Mouse (Mus musculus): ENCODE measurements at regions not wholly inside any gene's neighbourhood (a gene's known extent, or its start where the extent isn't known, plus 50 kb on each side); places are given as distances from the start of the nearest gene placed in this dataset.

DNA sequence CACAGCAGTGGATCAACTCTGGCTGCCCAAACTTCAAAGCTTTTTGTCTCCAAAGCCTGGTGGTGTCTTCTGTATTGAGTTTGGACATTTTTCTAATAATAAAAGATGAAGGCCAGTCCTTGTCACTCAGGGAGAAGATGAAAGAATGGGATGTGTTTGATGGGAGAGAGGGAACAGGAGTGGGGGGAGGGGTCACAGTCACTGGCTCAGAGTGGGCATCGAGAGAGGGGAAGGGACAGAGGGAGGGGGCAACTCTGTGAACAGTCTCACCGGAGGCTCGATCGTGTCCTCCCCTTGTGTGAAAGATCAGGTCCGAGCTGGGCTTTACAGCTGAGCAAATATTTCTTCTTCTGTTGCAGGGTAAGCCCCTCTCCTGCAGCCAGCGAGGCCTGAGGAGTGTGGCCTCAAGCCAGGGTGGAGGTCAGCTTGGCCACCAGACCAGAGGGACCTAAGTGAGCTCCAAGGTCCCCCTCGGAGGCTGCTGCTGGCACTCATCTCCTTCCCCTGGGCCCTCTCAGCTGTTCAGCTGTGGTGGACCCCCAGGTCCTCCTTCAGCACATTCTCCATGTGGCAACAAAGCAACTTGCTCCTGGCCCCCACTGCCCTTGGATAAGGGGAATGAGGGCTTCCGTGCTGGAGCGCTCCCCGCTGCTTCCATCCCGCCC is 108.0 kb upstream of the Zbtb40 start:
- no peaks in the 10 kb centered on the region for H3K27me3 ChIP-seq (ENCODE audit: low read depth, poor library complexity, severe bottlenecking)
- H3K4me3 ChIP-seq, result no peak overlapping the region
- H3K4me1 ChIP-seq, result peaks cover 6% of the 10 kb centered on the region; the same call in 1 of the 2 replicates
- WGBS, result 66% methylated on average over 11 of the region's 11 CpGs
- H3K9me3 ChIP-seq (replicated peaks), result peaks cover 7% of the 10 kb centered on the region; the same call in 1 of the 2 replicates
- no peak overlapping the region for H3K27ac ChIP-seq (replicated peaks)
- H3K36me3 ChIP-seq, result no peaks in the 10 kb centered on the region
- DNase-seq (ENCODE audit: low spot score), result no peak

DNA sequence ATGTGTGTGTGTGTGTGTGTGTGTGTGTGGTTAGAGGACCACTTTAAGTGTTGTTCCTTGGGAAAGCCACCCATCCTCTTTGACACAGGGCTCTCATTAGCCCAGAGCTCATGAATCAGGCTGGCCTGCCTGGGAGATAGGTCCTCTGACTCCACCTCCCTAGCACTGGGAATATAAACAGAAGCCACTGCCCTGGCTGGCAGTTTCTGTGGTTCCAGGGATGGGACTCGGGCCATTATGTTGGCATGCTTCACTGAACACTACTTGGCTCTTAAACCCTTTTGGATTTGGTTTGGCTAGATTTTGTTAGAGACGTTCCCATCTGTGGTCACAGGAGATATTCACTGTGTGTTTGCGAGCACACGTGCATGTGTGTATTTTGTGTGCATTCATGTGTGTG is 100.2 kb upstream of the Zbtb40 start:
- Histone ChIP-seq H3K27ac (replicated peaks) (no peak overlapping the region), H3K4me1 (no peaks in the 10 kb centered on the region), H3K27me3 (ENCODE audit: low read depth, poor library complexity, severe bottlenecking) (no peaks in the 10 kb centered on the region), H3K4me3 (no peak overlapping the region), H3K9me3 (replicated peaks) (peaks cover 7% of the 10 kb centered on the region; the same call in 1 of the 2 replicates), H3K36me3 (no peaks in the 10 kb centered on the region)
- no peak for DNase-seq (ENCODE audit: low spot score)
- 86% methylated on average over 4 of the region's 4 CpGs for WGBS

DNA sequence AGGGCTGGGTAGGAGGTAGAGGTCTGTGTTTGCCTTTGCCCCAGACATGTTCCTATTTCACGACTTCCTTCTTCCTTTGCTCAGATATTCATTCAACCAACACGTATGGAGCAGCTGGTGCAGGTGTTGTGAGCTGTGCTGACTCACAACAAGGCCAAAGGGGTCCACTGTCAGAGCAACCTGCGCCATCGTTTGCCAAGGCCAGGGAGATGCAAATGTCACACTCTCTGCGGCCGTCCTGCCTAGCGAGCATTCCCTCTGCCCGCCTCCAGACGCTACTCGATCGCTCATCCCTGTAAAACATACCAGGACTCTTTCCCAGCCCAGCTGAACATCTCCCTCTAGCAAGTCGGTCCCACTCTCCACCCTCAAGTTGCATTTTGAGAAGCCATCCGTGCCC is 99.2 kb upstream of the Zbtb40 start:
- no peaks in the 10 kb centered on the region for H3K27me3 ChIP-seq (ENCODE audit: low read depth, poor library complexity, severe bottlenecking)
- no peaks in the 10 kb centered on the region for H3K36me3 ChIP-seq
- H3K4me3 ChIP-seq, result no peak overlapping the region
- H3K9me3 ChIP-seq (replicated peaks), result peaks cover 7% of the 10 kb centered on the region; the same call in 1 of the 2 replicates
- no peak overlapping the region for H3K27ac ChIP-seq (replicated peaks)
- WGBS, result 77% methylated on average over 13 of the region's 13 CpGs
- DNase-seq (ENCODE audit: low spot score), result no peak
- H3K4me1 ChIP-seq, result peaks cover 7% of the 10 kb centered on the region

DNA sequence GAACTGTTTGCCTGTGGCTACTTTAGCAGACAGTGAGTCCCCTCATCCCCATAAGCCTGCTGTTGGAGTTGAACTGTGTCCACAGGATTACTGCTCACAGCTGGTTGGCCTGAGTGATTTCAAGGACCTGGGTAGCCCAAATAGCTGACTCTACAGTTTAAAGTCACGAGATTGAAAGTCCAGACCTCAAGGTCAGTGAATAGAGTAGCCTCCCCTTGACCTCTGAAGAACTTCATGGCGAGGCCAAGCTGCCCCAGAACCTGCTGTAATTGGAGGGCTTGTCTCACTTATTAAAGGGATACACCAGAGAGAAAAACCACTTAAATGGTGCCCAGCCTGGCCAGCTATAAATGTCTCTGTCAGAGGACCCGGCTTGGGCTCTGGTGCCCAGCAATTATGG is 97.7 kb upstream of the Zbtb40 start:
- no peak overlapping the region for H3K27ac ChIP-seq (replicated peaks)
- peaks cover 18% of the 10 kb centered on the region for H3K4me1 ChIP-seq
- WGBS, result 76% methylated on average over 3 of the region's 3 CpGs
- DNase-seq (ENCODE audit: low spot score), result no peak
- no peaks in the 10 kb centered on the region for H3K36me3 ChIP-seq
- no peak overlapping the region for H3K4me3 ChIP-seq
- no peaks in the 10 kb centered on the region for H3K27me3 ChIP-seq (ENCODE audit: low read depth, poor library complexity, severe bottlenecking)
- no peaks in the 10 kb centered on the region for H3K9me3 ChIP-seq (replicated peaks)

DNA sequence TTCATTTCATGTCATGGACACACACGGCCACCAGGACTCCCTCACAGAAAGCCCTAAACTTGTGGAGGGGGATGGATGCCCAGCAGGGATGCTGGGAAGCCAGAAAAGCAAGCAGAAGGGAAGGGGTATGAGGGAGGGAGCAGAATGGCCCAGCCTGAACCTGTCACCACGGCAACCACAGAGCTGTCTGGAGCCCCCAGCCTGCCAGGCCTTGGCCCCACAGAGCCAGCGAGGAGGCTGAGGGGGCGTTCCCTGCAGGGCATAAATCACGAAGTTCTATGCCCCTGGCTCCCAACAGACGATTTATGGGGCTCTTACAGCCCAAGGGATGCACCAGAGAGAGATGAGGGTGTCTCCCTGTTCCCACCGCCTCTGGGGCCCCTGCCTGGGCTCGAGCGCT is 93.7 kb upstream of the Zbtb40 start:
- no peaks in the 10 kb centered on the region for H3K36me3 ChIP-seq
- peak overlapping the region; percentile 69 for H3K27ac ChIP-seq (replicated peaks)
- no peaks in the 10 kb centered on the region for H3K9me3 ChIP-seq (replicated peaks)
- H3K4me3 ChIP-seq, result 0 out of 2 replicates have a peak overlapping the region, but pooled peaks have one; percentile 9
- WGBS, result 36% methylated on average over 9 of the region's 9 CpGs
- no peaks in the 10 kb centered on the region for H3K27me3 ChIP-seq (ENCODE audit: low read depth, poor library complexity, severe bottlenecking)
- peaks cover 18% of the 10 kb centered on the region for H3K4me1 ChIP-seq
- peak; percentile 50 for DNase-seq (ENCODE audit: low spot score)

DNA sequence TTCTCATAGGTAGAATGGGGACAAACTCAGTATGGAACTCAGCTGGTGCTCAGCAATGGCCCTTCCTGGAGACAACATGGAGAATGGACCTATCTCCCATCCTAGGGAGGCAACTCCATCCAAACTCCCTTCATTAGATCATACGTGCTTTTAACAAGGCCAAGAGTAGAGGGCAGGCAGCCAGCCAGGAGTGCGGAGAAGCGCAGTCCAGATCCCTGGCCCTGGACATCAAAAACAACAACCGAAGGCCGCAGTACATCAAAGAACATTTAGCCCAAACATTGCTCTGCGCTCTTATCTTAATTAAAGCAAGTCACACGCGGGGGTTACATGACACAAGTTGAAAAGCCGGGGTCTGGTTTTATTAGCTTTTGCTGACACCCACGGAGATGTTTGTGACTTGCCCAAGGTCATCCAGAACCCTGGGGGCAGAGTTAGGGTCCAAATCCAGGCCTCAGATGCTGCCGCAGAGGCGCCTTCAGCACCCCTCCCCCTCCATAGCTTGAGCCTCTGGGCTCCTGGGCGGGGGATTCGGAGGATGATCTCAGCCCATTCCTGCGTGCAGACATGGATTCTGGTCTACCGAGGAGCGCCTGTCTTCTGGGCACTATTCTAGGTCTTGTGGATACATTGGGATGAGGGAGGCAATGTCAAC is 90.6 kb upstream of the Zbtb40 start:
- Histone ChIP-seq H3K4me1 (peaks cover 29% of the 10 kb centered on the region), H3K27me3 (ENCODE audit: low read depth, poor library complexity, severe bottlenecking) (no peaks in the 10 kb centered on the region; the same call in 1 of the 2 replicates), H3K27ac (replicated peaks) (no peak overlapping the region), H3K36me3 (no peaks in the 10 kb centered on the region), H3K4me3 (no peak overlapping the region), H3K9me3 (replicated peaks) (no peaks in the 10 kb centered on the region)
- 80% methylated on average over 17 of the region's 17 CpGs for WGBS
- no peak for DNase-seq (ENCODE audit: low spot score)

DNA sequence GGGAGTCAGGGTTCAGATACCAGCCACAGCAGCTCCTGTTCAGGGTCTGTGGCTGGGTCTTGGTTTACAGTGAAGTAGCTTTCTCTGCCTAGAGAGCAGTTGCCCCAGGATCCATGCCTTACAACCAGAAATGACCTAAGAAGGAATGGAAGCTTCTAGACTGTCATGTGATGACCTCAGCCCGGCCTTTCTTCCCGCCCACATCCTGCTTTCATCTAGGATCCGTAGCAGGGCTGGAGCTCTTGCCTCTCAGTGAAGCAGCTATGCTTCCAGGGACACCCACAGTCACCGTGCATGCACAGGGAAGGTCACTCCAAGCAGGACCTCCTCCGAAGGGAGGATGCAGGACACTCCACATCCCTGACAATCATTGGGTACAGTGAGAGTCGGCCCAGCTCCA is 89.5 kb upstream of the Zbtb40 start:
- no peaks in the 10 kb centered on the region for H3K9me3 ChIP-seq (replicated peaks)
- no peak for DNase-seq (ENCODE audit: low spot score)
- H3K36me3 ChIP-seq, result no peaks in the 10 kb centered on the region

DNA sequence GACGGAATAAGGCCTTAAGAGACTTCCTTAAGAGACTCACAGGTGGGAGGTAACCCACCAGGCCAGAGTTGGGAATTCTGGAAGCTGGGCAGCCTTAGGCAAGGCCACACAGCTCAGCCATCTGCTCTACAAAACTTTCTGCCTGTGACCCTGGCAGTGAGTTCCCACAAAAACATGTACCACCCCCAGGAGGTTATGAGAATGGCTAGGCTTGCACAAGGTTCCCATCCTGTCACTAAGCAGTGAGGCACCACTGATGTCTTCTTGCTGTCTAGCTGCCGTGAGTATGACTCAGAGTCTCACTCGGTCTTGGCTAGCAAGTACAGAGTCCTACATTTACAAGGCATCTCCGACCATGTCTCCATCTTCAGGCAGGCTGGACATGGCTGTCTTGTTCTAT is 87.7 kb upstream of the Zbtb40 start:
- DNase-seq (ENCODE audit: low spot score), result no peak
- peaks cover 18% of the 10 kb centered on the region for H3K4me1 ChIP-seq
- H3K4me3 ChIP-seq, result no peak overlapping the region
- 0 out of 2 replicates have a peak overlapping the region, but pooled peaks have one; percentile 6 for H3K27ac ChIP-seq (replicated peaks)
- no peaks in the 10 kb centered on the region for H3K9me3 ChIP-seq (replicated peaks)
- WGBS, result 86% methylated on average over 4 of the region's 4 CpGs
- no peaks in the 10 kb centered on the region for H3K36me3 ChIP-seq
- H3K27me3 ChIP-seq (ENCODE audit: low read depth, poor library complexity, severe bottlenecking), result no peaks in the 10 kb centered on the region; the same call in 1 of the 2 replicates

More for the DNA sequence above, 89.5 kb upstream of the Zbtb40 start:
- no peak overlapping the region for H3K27ac ChIP-seq (replicated peaks)
- H3K4me3 ChIP-seq, result no peak overlapping the region
- no peaks in the 10 kb centered on the region; the same call in 1 of the 2 replicates for H3K27me3 ChIP-seq (ENCODE audit: low read depth, poor library complexity, severe bottlenecking)
- 79% methylated on average over 6 of the region's 6 CpGs for WGBS
- H3K4me1 ChIP-seq, result peaks cover 33% of the 10 kb centered on the region

DNA sequence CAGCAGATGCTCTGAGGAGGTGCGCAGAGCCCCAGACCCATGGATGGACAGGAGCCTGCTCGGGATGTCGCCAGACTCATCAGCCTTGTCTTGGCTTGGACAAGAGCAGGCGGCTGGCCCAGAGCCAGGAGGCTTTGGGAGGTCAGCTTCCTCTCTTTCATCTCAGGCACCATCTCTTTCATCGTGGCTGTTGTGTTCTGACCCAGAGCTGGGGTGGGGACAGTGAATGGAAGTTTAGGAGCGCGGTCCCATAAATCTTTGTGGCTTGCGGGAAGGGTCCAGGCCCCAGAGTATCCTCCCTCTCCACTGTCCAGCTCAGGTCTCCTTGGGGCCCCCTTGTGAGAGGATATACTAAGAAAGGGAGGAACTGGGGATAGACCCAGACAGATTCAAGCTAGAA is 87.2 kb upstream of the Zbtb40 start:
- H3K9me3 ChIP-seq (replicated peaks), result no peaks in the 10 kb centered on the region
- H3K36me3 ChIP-seq, result no peaks in the 10 kb centered on the region
- H3K4me3 ChIP-seq, result no peak overlapping the region
- no peaks in the 10 kb centered on the region; the same call in 1 of the 2 replicates for H3K27me3 ChIP-seq (ENCODE audit: low read depth, poor library complexity, severe bottlenecking)
- H3K4me1 ChIP-seq, result peaks cover 18% of the 10 kb centered on the region
- WGBS, result 86% methylated on average over 8 of the region's 8 CpGs
- no peak for DNase-seq (ENCODE audit: low spot score)
- 0 out of 2 replicates have a peak overlapping the region, but pooled peaks have one; percentile 6 for H3K27ac ChIP-seq (replicated peaks)

DNA sequence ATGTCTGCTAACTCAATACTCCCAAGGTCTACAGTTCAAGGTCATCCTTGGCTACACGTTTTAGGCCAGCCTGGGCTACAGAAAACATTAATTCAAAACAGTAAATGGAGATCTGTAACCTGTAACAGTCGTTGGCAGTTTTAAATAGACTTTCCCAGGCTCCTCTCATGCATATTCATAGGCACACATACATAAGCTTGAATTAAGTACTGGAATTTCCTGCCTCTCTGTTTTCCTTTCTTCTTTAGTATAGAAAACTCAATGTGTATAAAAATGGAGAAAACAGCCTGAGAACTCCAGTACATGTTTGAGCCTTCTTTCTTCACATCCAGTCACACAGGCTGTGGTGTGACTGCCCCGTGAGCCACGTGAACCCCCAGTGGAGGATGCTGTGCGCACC is 86.0 kb upstream of the Zbtb40 start:
- Histone ChIP-seq H3K9me3 (replicated peaks) (no peaks in the 10 kb centered on the region), H3K4me3 (no peak overlapping the region), H3K27me3 (ENCODE audit: low read depth, poor library complexity, severe bottlenecking) (peaks cover under 1% of the 10 kb centered on the region; the same call in 1 of the 2 replicates), H3K36me3 (no peaks in the 10 kb centered on the region), H3K27ac (replicated peaks) (no peak overlapping the region), H3K4me1 (peaks cover 18% of the 10 kb centered on the region)
- DNase-seq (ENCODE audit: low spot score), result no peak
- WGBS, result 55% methylated on average over 5 of the region's 5 CpGs

DNA sequence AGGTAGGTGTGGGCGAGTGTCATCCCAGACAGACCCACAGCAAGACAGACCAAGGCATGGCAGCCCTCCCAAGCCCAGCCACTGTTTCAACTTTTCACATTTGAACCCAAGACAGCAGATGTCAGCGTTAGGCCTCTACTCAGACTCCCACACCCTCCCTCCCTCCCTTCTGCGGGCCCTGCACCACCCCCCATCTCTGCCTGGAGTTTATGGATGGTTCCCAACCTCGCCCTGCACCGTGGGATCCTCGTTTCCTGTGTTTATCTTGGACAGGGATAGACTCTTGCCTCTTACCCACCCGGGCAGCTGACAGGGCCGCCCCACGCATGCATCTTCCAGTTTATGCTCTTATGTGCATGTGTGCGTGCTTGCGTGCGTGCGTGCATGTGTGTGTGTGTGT is 85.2 kb upstream of the Zbtb40 start:
- WGBS, result 71% methylated on average over 13 of the region's 13 CpGs
- DNase-seq (ENCODE audit: low spot score), result no peak
- H3K27me3 ChIP-seq (ENCODE audit: low read depth, poor library complexity, severe bottlenecking), result peaks cover 8% of the 10 kb centered on the region; the same call in 1 of the 2 replicates

DNA sequence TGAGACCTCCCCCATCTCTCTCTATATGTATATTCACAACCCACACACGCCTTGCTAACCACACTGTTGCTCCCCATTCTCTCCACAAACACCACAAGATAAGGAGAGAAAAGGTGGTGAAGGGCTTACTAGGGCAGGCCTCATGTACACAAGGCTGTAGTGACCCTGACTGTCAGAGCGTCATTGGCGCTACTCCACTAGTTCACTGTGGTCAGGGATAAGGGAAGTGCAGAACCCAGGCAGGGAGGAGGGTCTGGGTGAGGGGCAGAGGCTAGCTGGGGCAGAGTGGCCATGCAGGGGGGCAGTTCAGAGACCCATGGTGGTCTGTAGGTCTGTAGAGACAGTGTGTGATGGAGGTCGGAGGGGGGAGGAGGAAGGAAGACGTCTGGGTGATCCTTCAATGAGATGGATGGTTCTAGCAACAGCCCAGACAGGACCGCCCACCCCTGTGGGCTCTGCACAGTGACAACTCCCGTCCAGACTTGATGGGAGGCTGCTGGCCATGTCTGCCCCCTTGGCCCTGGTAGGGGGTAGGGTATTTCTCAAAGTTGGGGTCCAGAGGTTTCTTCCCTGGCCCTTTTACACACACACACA is 82.1 kb upstream of the Zbtb40 start:
- peaks cover 21% of the 10 kb centered on the region for H3K27me3 ChIP-seq (ENCODE audit: low read depth, poor library complexity, severe bottlenecking)
- no peak for DNase-seq (ENCODE audit: low spot score)
- peaks cover 20% of the 10 kb centered on the region for H3K4me1 ChIP-seq
- H3K4me3 ChIP-seq, result no peak overlapping the region
- H3K27ac ChIP-seq (replicated peaks), result no peak overlapping the region
- H3K36me3 ChIP-seq, result no peaks in the 10 kb centered on the region
- no peaks in the 10 kb centered on the region for H3K9me3 ChIP-seq (replicated peaks)
- WGBS, result 68% methylated on average over 7 of the region's 7 CpGs

More for the DNA sequence above, 85.2 kb upstream of the Zbtb40 start:
- H3K9me3 ChIP-seq (replicated peaks), result no peaks in the 10 kb centered on the region
- peaks cover 18% of the 10 kb centered on the region for H3K4me1 ChIP-seq
- H3K36me3 ChIP-seq, result no peaks in the 10 kb centered on the region
- H3K4me3 ChIP-seq, result no peak overlapping the region
- H3K27ac ChIP-seq (replicated peaks), result peak overlapping the region; percentile 28; the same call in 1 of the 2 replicates

DNA sequence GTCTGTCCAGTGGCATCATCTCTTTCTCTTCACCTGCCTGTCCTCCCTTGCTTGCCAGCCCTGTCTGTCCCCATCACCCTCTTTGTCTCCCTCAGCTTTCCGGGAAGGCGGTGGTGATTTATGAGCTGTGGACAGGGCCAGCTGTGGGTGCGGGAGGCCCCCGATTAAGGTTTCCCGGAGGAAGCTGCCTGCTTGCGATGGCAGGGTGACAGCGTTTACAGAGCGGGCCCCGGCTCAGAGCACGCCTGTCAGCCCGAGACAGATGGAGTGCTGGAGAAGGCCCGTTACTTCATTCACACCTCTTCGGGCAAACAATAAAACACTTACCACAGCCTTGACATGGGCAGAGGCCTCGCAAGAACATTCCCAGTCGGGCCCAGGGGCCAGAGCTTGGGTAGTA is 79.6 kb upstream of the Zbtb40 start:
- no peaks in the 10 kb centered on the region for H3K36me3 ChIP-seq
- DNase-seq (ENCODE audit: low spot score), result no peak
- H3K27ac ChIP-seq (replicated peaks), result no peak overlapping the region
- no peaks in the 10 kb centered on the region for H3K9me3 ChIP-seq (replicated peaks)
- peaks cover 25% of the 10 kb centered on the region for H3K27me3 ChIP-seq (ENCODE audit: low read depth, poor library complexity, severe bottlenecking)
- 78% methylated on average over 15 of the region's 15 CpGs for WGBS
- H3K4me1 ChIP-seq, result 0 out of 2 replicates have a peak, but pooled peaks cover 2% of the 10 kb centered on the region
- no peak overlapping the region for H3K4me3 ChIP-seq

Data from midbrain, embryonic 10.5 days (tissue).